Mouse (Mus musculus): Measurements from ENCODE around the gene Naa16. TPM values are rescaled to one million over a fixed set of nuclear protein-coding genes. Genes with fewer than 3 reads are reported as not detected.
"Not testable (repeated sequence)": the region's sequence is repeated elsewhere in the genome, so short reads cannot be mapped to it uniquely, and the experiment has no call there.

Gene Naa16
- polyA plus RNA-seq (2015; fragmentation: Nextera tagmentation; extraction: Ambion mirVana): 17.5 and 17.6 TPM in 2 replicates

- TF ChIP-seq CTCF (IDR thresholded peaks at IDR 0.05; ENCODE audit: low read depth) (peak; percentile 80), EP300 (IDR thresholded peaks at IDR 0.05; ENCODE audit: low read depth) (no peak)
- H3K27ac ChIP-seq (ENCODE audit: low read depth): peak within 1 kb of the TSS; percentile 91
- H3K4me1 ChIP-seq (ENCODE audit: insufficient read depth): peaks cover 18% of the 10 kb centered on the region
- H3K9ac ChIP-seq (replicated peaks): peak within 1 kb of the TSS; percentile 91
- peak; percentile 93 for ATAC-seq
- H3K4me2 ChIP-seq (ENCODE audit: low read depth, low read length): peak within 1 kb of the TSS; percentile 90
- H3K4me3 ChIP-seq (ENCODE audit: low read depth, low read length): peak within 1 kb of the TSS; percentile 95
- no peaks in the 10 kb centered on the region for H3K27me3 ChIP-seq (ENCODE audit: insufficient read depth, low read length)
- peaks cover 8% of the 10 kb centered on the region for H3K36me3 ChIP-seq (replicated peaks; ENCODE audit: insufficient read depth, low read length)
- H3K9me3 ChIP-seq (ENCODE audit: low read length): no peaks in the 10 kb centered on the region
- under 1% methylated on average over 59 of the region's 71 CpGs for WGBS (ENCODE audit: insufficient replicate concordance)
- DNase-seq: peak; percentile 98
These were observed at the start of gene Naa16 for GRCm38 (mm10) chr14:79390265-79390926. Gene Naa16, minus strand, starts transcription at chr14:79390778.

GRCm38 (mm10) chr14:79434068-79434467 is 43.5 kb upstream of the Naa16 start:
- ATAC-seq (no peak), DNase-seq (no peak)
- H3K9ac ChIP-seq (replicated peaks): no peak overlapping the region
- H3K4me1 ChIP-seq (ENCODE audit: insufficient read depth): no peaks in the 10 kb centered on the region
- H3K27me3 ChIP-seq (ENCODE audit: insufficient read depth, low read length): no peaks in the 10 kb centered on the region
- no peak overlapping the region for H3K27ac ChIP-seq (ENCODE audit: low read depth)
- H3K4me3 ChIP-seq (ENCODE audit: low read depth, low read length): no peak overlapping the region
- no peaks in the 10 kb centered on the region for H3K36me3 ChIP-seq (replicated peaks; ENCODE audit: insufficient read depth, low read length)
- no peaks in the 10 kb centered on the region for H3K9me3 ChIP-seq (ENCODE audit: low read length)
- no peak overlapping the region for H3K4me2 ChIP-seq (ENCODE audit: low read depth, low read length)
- 68% methylated on average over 1 of the region's 1 CpGs for WGBS (ENCODE audit: insufficient replicate concordance)
- TF ChIP-seq CTCF (IDR thresholded peaks at IDR 0.05; ENCODE audit: low read depth) (no peak), EP300 (IDR thresholded peaks at IDR 0.05; ENCODE audit: low read depth) (no peak)

- H3K9ac ChIP-seq (replicated peaks): peak overlapping the region; percentile 60
- 84% methylated on average over 4 of the region's 59 CpGs for WGBS (ENCODE audit: insufficient replicate concordance)
These were observed 36.3 kb upstream of the Naa16 start for GRCm38 (mm10) chr14:79426730-79427365.

GRCm38 (mm10) chr14:79425979-79426729 is 35.6 kb upstream of the Naa16 start, which contains the start of gene Kbtbd7:
Gene Kbtbd7, plus strand, starts transcription at chr14:79426511.
- Histone ChIP-seq H3K27ac (ENCODE audit: low read depth) (peak within 1 kb of the TSS; percentile 91), H3K9me3 (ENCODE audit: low read length) (no peaks in the 10 kb centered on the region), H3K4me1 (ENCODE audit: insufficient read depth) (peaks cover 11% of the 10 kb centered on the region), H3K4me2 (ENCODE audit: low read depth, low read length) (peak within 1 kb of the TSS; percentile 65), H3K27me3 (ENCODE audit: insufficient read depth, low read length) (no peaks in the 10 kb centered on the region), H3K4me3 (ENCODE audit: low read depth, low read length) (peak within 1 kb of the TSS; percentile 55), H3K9ac (replicated peaks) (peak within 1 kb of the TSS; percentile 60), H3K36me3 (replicated peaks; ENCODE audit: insufficient read depth, low read length) (peaks cover 3% of the 10 kb centered on the region; the same call in 1 of the 2 replicates)
- DNase-seq: peak; percentile 94
- under 1% methylated on average over 34 of the region's 44 CpGs for WGBS (ENCODE audit: insufficient replicate concordance)
- ATAC-seq: peak; percentile 99
- TF ChIP-seq CTCF (IDR thresholded peaks at IDR 0.05; ENCODE audit: low read depth) (no peak), EP300 (IDR thresholded peaks at IDR 0.05; ENCODE audit: low read depth) (peak; percentile 78)

More at GRCm38 (mm10) chr14:79426730-79427365, 36.3 kb upstream of the Naa16 start:
- not testable (repeated sequence) for H3K9me3 ChIP-seq (ENCODE audit: low read length); H3K27me3 ChIP-seq (ENCODE audit: insufficient read depth, low read length); H3K36me3 ChIP-seq (replicated peaks; ENCODE audit: insufficient read depth, low read length); DNase-seq
- H3K27ac ChIP-seq (ENCODE audit: low read depth): peak overlapping the region; percentile 91
- peaks cover 11% of the 10 kb centered on the region for H3K4me1 ChIP-seq (ENCODE audit: insufficient read depth)
- ATAC-seq: peak; percentile 44
- H3K4me2 ChIP-seq (ENCODE audit: low read depth, low read length): peak overlapping the region; percentile 65
- H3K4me3 ChIP-seq (ENCODE audit: low read depth, low read length): peak overlapping the region; percentile 55

GRCm38 (mm10) chr14:79420083-79420685 is 29.6 kb upstream of the Naa16 start:
- WGBS (ENCODE audit: insufficient replicate concordance): 83% methylated on average over 20 of the region's 20 CpGs
- DNase-seq (no peak), ATAC-seq (no peak)
- Histone ChIP-seq H3K4me3 (ENCODE audit: low read depth, low read length) (no peak overlapping the region), H3K27ac (ENCODE audit: low read depth) (no peak overlapping the region), H3K9me3 (ENCODE audit: low read length) (no peaks in the 10 kb centered on the region), H3K4me2 (ENCODE audit: low read depth, low read length) (no peak overlapping the region), H3K27me3 (ENCODE audit: insufficient read depth, low read length) (no peaks in the 10 kb centered on the region), H3K9ac (replicated peaks) (no peak overlapping the region), H3K4me1 (ENCODE audit: insufficient read depth) (no peaks in the 10 kb centered on the region), H3K36me3 (replicated peaks; ENCODE audit: insufficient read depth, low read length) (peaks cover 14% of the 10 kb centered on the region)
- no peak for TF ChIP-seq EP300 (IDR thresholded peaks at IDR 0.05; ENCODE audit: low read depth)
- no peak for TF ChIP-seq CTCF (IDR thresholded peaks at IDR 0.05; ENCODE audit: low read depth)

Data from liver, postnatal 0 days (tissue).